Mouse (Mus musculus) 3T3-L1 (cell line): ENCODE measurements around the gene Slc9a3r1.

ENCODE experiments used
- DNase-seq: peaks from one replicate; pipeline ENCODE4 v3.0.0-alpha.2; 2015; ENCODE audit warnings: low read depth, low spot score

Gene Slc9a3r1

GRCm38 (mm10) chr11:115162205-115162601 lies 938 bp upstream of the Slc9a3r1 start:
- peak; percentile 16 for DNase-seq

GRCm38 (mm10) chr11:115163568-115164150 lies 518 bp downstream of the Slc9a3r1 start:
- peak; percentile 66 for DNase-seq

GRCm38 (mm10) chr11:115164341-115164975 lies 1.3 kb downstream of the Slc9a3r1 start:
- peak; percentile 81 for DNase-seq

GRCm38 (mm10) chr11:115164976-115165374 lies 1.8 kb downstream of the Slc9a3r1 start:
- DNase-seq, result peak; percentile 80

GRCm38 (mm10) chr11:115166776-115167175 lies 3.6 kb downstream of the Slc9a3r1 start:
- no peak for DNase-seq

- no peak for DNase-seq
Observed at GRCm38 (mm10) chr11:115167631-115168249, 4.6 kb downstream of the Slc9a3r1 start.

- no peak for DNase-seq
Observed at GRCm38 (mm10) chr11:115169430-115169829, 6.3 kb downstream of the Slc9a3r1 start.

GRCm38 (mm10) chr11:115171125-115171524 lies 8.0 kb downstream of the Slc9a3r1 start:
- DNase-seq, result no peak

- DNase-seq, result peak; percentile 80
Observed at GRCm38 (mm10) chr11:115172825-115173287, 9.7 kb downstream of the Slc9a3r1 start.

GRCm38 (mm10) chr11:115173549-115174339 lies 10.6 kb downstream of the Slc9a3r1 start:
- no peak for DNase-seq

- DNase-seq, result no peak
Observed at GRCm38 (mm10) chr11:115176399-115177190, 13.5 kb downstream of the Slc9a3r1 start.

GRCm38 (mm10) chr11:115177559-115178195 lies 14.5 kb downstream of the Slc9a3r1 start:
- DNase-seq, result no peak

- DNase-seq, result no peak
Observed at GRCm38 (mm10) chr11:115178766-115179165, 15.6 kb downstream of the Slc9a3r1 start.

- DNase-seq, result no peak
Observed at GRCm38 (mm10) chr11:115179191-115179590, 16.1 kb downstream of the Slc9a3r1 start.

- DNase-seq, result peak; percentile 66
Observed at GRCm38 (mm10) chr11:115179881-115180280, 16.7 kb downstream of the Slc9a3r1 start.

GRCm38 (mm10) chr11:115181913-115182638 lies 18.9 kb downstream of the Slc9a3r1 start:
- DNase-seq, result peak; percentile 80

GRCm38 (mm10) chr11:115184973-115185372 lies 21.8 kb downstream of the Slc9a3r1 start:
- peak; percentile 44 for DNase-seq

GRCm38 (mm10) chr11:115187224-115187639 lies 24.1 kb downstream of the Slc9a3r1 start, which contains the start of gene Tmem104:
Gene Tmem104, plus strand, starts transcription at chr11:115187487.
- peak; percentile 98 for DNase-seq

- peak; percentile 22 for DNase-seq
Observed at GRCm38 (mm10) chr11:115187693-115188092, 24.6 kb downstream of the Slc9a3r1 start, which contains the start of gene Nat9. Gene Nat9, minus strand, starts transcription at chr11:115187859.
